ENCODE assay signal across 30 mouse cellular contexts in genomic region chr3:52923824-52924559, GRCm38 (mm10).
DNase-seq lines count a peak whose midpoint lies in the region; ATAC-seq and TF ChIP-seq lines count a peak whose summit lies in the region.
"Had no signal": no experiment of that assay in that cellular context is flagged by ENCODE, and none has a peak within 500 bp of the region (broad histone marks: within the 10 kb centered on the region; RNA-seq: fewer than 3 reads in every experiment).

No protein-coding gene starts in this region.

- WGBS in spleen, adult 2 months: 36% methylated on average over 4 of the region's 4 CpGs
- WGBS in bone marrow, adult 2 months: 28% methylated on average over 4 of the region's 4 CpGs

- peak in 1 of 2 experiments; percentile 32 for DNase-seq in spleen, adult 2 months (ENCODE audit: low read depth in 1 of 2, low spot score in 2 of 2)
- DNase-seq in spleen, postnatal 10 days (ENCODE audit: low spot score in 2 of 2): no peak
- DNase-seq in Muller cell, postnatal 12 days (ENCODE audit: inconsistent ontology term): no peak
- no peak for DNase-seq in layer of hippocampus, adult 11-12 months (ENCODE audit: low spot score)
- no peak for DNase-seq in cerebellum, postnatal 10 days
- DNase-seq: adrenal gland, postnatal 25 days; cerebellum, adult 18-20 months; cerebellum, postnatal 14 days; gastrocnemius, postnatal 25 days; heart, postnatal 10 days; kidney, adult 18-20 months; kidney, postnatal 36 days; layer of hippocampus, postnatal 36 days; liver, embryonic 13.5 days; lung, adult 18-20 months; lung, postnatal 4 days; retina, postnatal 1 day; right cerebral cortex, postnatal 25 days; spleen, adult 18-20 months; thymus, postnatal 14 days had no signal

- peaks cover 13% of the 10 kb centered on the region for H3K4me1 ChIP-seq in spleen, adult 2 months (ENCODE audit: control insufficient read depth, insufficient read depth, insufficient read length)
- H3K4me1 ChIP-seq in bone marrow, adult 2 months (ENCODE audit: control insufficient read depth, insufficient read depth, low read length): peaks cover 1% of the 10 kb centered on the region; the same call in 1 of the 2 replicates
- H3K4me1 ChIP-seq: embryonic facial prominence, embryonic 15.5 days; limb, embryonic 10.5 days; limb, embryonic 15.5 days; liver, embryonic 13.5 days had no signal

- peak overlapping the region; percentile 73 for H3K27ac ChIP-seq in spleen, adult 2 months (ENCODE audit: insufficient read depth, low read length)
- H3K27ac ChIP-seq in bone marrow, adult 2 months (ENCODE audit: control insufficient read depth, insufficient read depth, low read depth, low read length, poor library complexity): peak overlapping the region; percentile 53; the same call in 1 of the 2 replicates
- H3K27ac ChIP-seq: embryonic facial prominence, embryonic 10.5 days; embryonic facial prominence, embryonic 15.5 days; heart, embryonic 13.5 days; hindbrain, embryonic 14.5 days; limb, embryonic 10.5 days; limb, embryonic 15.5 days; liver, embryonic 13.5 days had no signal

- TF ChIP-seq CTCF in spleen, adult 2 months (IDR thresholded peaks at IDR 0.05; ENCODE audit: extremely low read depth, insufficient read depth, insufficient read length, insufficient replicate concordance): no peak
- TF ChIP-seq CTCF in bone marrow, adult 2 months (IDR thresholded peaks at IDR 0.05; ENCODE audit: control insufficient read depth, insufficient read depth, low read length): no peak

- no peak for TF ChIP-seq POLR2A in spleen, adult 2 months (IDR thresholded peaks at IDR 0.05; ENCODE audit: low read depth, low read length)
- TF ChIP-seq POLR2A in bone marrow, adult 2 months (IDR thresholded peaks at IDR 0.05; ENCODE audit: borderline replicate concordance, control insufficient read depth, low read depth, low read length): no peak

- H3K27me3 ChIP-seq in spleen, adult 2 months (ENCODE audit: control insufficient read depth, insufficient read depth, low read length): no peaks in the 10 kb centered on the region
- H3K27me3 ChIP-seq: embryonic facial prominence, embryonic 15.5 days; heart, embryonic 13.5 days; limb, embryonic 15.5 days; liver, embryonic 13.5 days had no signal

- peak; percentile 61 for ATAC-seq in megakaryocyte progenitor cell, adult 5-6 weeks (replicated peaks; ENCODE audit: poor library complexity)
- ATAC-seq: forebrain, embryonic 14.5 days; lung, postnatal 0 days had no signal

- no peak overlapping the region for H3K4me3 ChIP-seq in spleen, adult 2 months (ENCODE audit: extremely low read depth, insufficient read depth, insufficient read length)
- no peak overlapping the region for H3K4me3 ChIP-seq in bone marrow, adult 2 months (replicated peaks; ENCODE audit: control insufficient read depth, low read depth, low read length)
- H3K4me3 ChIP-seq: embryonic facial prominence, embryonic 10.5 days; embryonic facial prominence, embryonic 15.5 days; heart, embryonic 13.5 days; limb, embryonic 10.5 days; limb, embryonic 15.5 days; liver, embryonic 13.5 days had no signal

- no peaks in the 10 kb centered on the region for H3K36me3 ChIP-seq in spleen, adult 2 months (ENCODE audit: control insufficient read depth, insufficient read depth, low read length)
- H3K36me3 ChIP-seq: embryonic facial prominence, embryonic 10.5 days; embryonic facial prominence, embryonic 15.5 days; heart, embryonic 13.5 days; limb, embryonic 10.5 days; limb, embryonic 15.5 days; liver, embryonic 13.5 days had no signal
